24 mouse cellular contexts compared by ENCODE assay signal in the genomic region with DNA sequence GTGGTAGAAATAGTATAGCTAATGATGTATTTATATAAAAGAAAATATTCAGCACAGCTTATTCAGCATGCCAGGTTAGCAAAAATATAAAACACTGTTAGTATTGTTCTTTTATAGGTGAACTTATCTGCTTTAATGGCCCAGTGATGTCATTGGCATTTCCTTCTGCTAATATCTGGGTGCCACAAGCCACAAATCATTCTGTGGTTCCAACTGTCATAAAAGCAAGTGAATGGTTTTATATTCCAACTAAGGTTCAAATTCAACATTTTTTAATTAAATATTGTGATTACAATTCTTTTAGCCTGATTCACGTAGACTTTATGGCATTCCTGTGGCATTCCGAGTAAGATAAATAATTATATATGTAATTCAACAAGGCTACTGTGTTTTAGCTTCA.
"Had no signal": no experiment of that assay in that cellular context is flagged by ENCODE, and none has a peak within 500 bp of the region (broad histone marks: within the 10 kb centered on the region; RNA-seq: fewer than 3 reads in every experiment).

No protein-coding gene starts in this region.

- H3K4me2 ChIP-seq: heart, embryonic 12.5 days; hindbrain, embryonic 13.5 days; hindbrain, embryonic 15.5 days; intestine, embryonic 15.5 days; limb, embryonic 13.5 days; limb, embryonic 15.5 days; liver, embryonic 12.5 days had no signal

- H3K36me3 ChIP-seq: heart, embryonic 10.5 days; heart, embryonic 12.5 days; hindbrain, embryonic 13.5 days; hindbrain, embryonic 15.5 days; intestine, embryonic 15.5 days; limb, embryonic 13.5 days; limb, embryonic 15.5 days; liver, embryonic 12.5 days had no signal

- H3K27ac ChIP-seq: gastrocnemius, adult 2 months; heart, embryonic 10.5 days; hindbrain, embryonic 13.5 days; hindbrain, embryonic 15.5 days; intestine, embryonic 15.5 days; layer of hippocampus, adult 2 months; limb, embryonic 13.5 days; limb, embryonic 15.5 days; liver, embryonic 12.5 days had no signal

- H3K4me3 ChIP-seq: gastrocnemius, adult 2 months; heart, embryonic 10.5 days; heart, embryonic 12.5 days; hindbrain, embryonic 13.5 days; hindbrain, embryonic 15.5 days; intestine, embryonic 15.5 days; layer of hippocampus, adult 2 months; limb, embryonic 13.5 days; limb, embryonic 15.5 days; liver, embryonic 12.5 days had no signal

- H3K9ac ChIP-seq: heart, embryonic 12.5 days; hindbrain, embryonic 13.5 days; hindbrain, embryonic 15.5 days; intestine, embryonic 15.5 days; limb, embryonic 13.5 days; limb, embryonic 15.5 days; liver, embryonic 12.5 days had no signal

- DNase-seq: gastrocnemius, adult 2 months; gastrocnemius, postnatal 10 days; gastrocnemius, postnatal 25 days; heart, adult 18-20 months; heart, postnatal 10 days; heart, postnatal 4 days; kidney, adult 18-20 months; kidney, adult 8-10 months; kidney, postnatal 10 days; kidney, postnatal 25 days; kidney, postnatal 4 days; layer of hippocampus, postnatal 36 days; left cerebral cortex, postnatal 4 days had no signal

- ATAC-seq: inflammation-experienced regulatory T-cells, adult 6 months; intestine, embryonic 15.5 days; intestine, postnatal 0 days; liver, embryonic 12.5 days had no signal

- H3K4me1 ChIP-seq: heart, embryonic 10.5 days; heart, embryonic 12.5 days; hindbrain, embryonic 13.5 days; hindbrain, embryonic 15.5 days; intestine, embryonic 15.5 days; limb, embryonic 15.5 days; liver, embryonic 12.5 days had no signal

- H3K27me3 ChIP-seq: heart, embryonic 12.5 days; hindbrain, embryonic 13.5 days; hindbrain, embryonic 15.5 days; intestine, embryonic 15.5 days; limb, embryonic 13.5 days; limb, embryonic 15.5 days; liver, embryonic 12.5 days had no signal

- H3K9me3 ChIP-seq: heart, embryonic 10.5 days; heart, embryonic 12.5 days; hindbrain, embryonic 13.5 days; hindbrain, embryonic 15.5 days; intestine, embryonic 15.5 days; limb, embryonic 13.5 days; limb, embryonic 15.5 days; liver, embryonic 12.5 days had no signal
